Mouse (Mus musculus) T-helper 2 cell (primary cell): ENCODE data around the gene Angptl6.
"Not testable (repeated sequence)": the region's sequence is repeated elsewhere in the genome, so short reads cannot be mapped to it uniquely, and the experiment has no call there.

Experiments used
- in situ Hi-C: fragments of 300-600 bp; cut with MboI, MseI; formaldehyde crosslinking; loops from one replicate; pipeline ENCODE4 v1.15.1; 2025; ENCODE audit warnings: high pct_unique_total_duplicates

Gene Angptl6

DNA sequence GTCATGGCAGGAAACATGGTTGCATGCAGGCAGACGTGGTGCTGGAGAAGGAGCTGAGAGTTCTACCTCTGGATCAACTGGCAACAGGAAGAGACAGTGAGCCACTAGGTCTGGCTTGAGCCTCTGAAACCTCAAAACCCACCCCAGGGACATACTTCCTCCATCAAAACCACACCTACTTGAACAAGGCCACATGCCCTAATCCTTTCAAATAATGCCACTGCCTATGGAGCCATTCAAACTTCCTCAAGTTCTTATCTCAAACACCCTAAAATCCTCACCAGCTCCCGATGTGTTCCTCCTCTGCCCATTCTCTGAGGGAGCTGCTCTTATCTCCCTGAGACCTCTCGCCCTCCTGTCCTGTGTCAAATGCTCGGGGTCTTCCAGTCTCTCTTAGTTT lies 37.3 kb downstream of the Angptl6 start:
- in situ Hi-C loops, result loop anchor here (5.0 kb wide), 1 partner anchor 100 kb away; no protein-coding TSS in a partner anchor

GRCm38 (mm10) chr9:20838931-20839330 lies 40.6 kb downstream of the Angptl6 start:
- in situ Hi-C loops, result no loop called here

DNA sequence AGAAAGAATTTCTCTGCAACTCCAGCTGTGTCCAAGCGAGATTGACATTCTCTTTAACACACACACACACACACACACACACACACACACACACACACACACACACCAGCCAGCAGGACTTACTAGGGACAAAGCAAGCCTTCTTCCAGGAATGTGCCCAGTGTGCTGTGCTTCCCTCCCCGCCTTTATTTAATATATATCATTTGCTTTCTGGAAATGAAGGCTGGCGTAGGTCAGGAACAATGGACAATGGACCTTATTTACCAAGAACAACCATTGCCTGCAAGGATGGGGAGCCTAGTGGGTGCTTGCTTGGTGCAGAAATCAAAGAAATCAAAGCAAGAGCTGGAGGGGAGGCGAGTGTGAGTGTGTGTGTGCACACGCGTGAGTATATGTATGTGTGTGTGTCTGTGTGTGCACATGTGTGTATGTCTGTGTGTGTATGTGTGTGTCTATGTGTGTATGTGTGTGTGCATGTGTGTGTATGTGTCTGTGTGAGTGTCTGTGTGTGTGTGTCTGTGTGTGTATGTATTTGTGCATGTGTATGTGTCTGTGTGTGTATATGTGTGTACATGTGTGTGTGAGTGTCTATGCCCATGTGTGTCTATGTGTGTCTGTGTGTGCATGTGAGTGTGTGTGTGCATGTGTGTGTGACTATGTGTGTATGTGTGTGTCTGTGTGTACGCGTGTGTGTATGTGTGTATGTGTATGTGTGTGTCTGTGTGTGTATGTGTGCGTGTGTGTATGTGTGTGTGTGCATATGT lies 42.2 kb downstream of the Angptl6 start:
- in situ Hi-C loops, result no loop called here

GRCm38 (mm10) chr9:20835431-20835954 lies 44.0 kb downstream of the Angptl6 start:
- in situ Hi-C loops, result not testable (repeated sequence)

DNA sequence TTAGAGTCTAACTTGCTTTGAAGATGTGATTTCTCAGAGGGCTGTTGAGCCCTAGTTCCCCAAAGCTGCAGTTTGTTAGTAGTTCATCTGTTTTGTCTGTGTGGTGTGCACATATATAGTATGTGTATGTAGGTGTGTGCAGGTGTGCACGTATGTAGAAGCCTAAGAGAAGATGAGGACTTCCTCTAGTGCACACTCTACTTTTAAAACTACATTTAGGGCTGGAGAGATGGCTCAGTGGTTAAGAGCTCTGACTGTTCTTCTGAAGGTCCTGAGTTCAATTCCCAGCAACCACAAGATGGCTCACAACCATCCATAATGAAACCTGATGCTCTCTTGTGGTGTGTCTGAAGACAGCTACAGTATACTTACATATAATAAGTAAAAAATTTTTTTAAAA lies 44.6 kb downstream of the Angptl6 start:
- in situ Hi-C loops, result no loop called here

DNA sequence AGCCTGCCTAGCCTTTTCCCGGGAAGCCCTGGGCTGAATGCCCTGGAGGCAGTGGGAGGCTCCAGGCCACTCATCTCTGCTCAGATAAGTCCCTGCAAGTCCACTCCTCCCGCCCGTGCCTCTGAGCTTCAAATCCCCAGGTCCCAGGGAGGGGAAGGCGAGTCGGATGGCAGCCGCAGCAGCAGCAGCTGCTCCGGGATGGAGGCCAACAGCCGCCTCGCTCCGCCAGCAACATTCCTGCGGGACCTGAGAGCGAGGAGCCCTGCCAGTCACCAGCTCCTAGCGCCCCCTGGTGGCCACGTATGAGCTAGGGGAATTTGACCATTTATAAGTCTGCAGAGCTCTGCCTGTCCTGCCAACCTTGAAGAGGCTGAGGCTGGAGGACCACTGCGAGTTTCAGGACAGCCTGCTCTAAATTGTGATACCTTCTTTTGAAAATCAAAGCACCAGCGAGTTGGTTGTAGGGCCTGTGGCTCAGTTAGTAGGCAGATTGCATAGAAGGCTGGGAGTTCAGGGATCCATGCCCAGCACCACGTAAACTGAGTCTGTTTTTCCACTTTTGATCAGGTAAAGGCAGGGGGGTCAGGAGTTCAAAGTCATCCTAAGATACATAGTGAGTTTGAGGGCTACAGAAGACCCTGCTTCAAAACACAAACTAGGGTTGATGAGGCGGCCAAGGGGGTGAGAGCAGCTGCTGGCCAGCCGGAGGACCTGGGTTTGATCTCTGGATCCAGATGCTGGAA lies 48.5 kb downstream of the Angptl6 start:
- in situ Hi-C loops, result no loop called here

GRCm38 (mm10) chr9:20828127-20828526 lies 51.4 kb downstream of the Angptl6 start:
- in situ Hi-C loops, result no loop called here

DNA sequence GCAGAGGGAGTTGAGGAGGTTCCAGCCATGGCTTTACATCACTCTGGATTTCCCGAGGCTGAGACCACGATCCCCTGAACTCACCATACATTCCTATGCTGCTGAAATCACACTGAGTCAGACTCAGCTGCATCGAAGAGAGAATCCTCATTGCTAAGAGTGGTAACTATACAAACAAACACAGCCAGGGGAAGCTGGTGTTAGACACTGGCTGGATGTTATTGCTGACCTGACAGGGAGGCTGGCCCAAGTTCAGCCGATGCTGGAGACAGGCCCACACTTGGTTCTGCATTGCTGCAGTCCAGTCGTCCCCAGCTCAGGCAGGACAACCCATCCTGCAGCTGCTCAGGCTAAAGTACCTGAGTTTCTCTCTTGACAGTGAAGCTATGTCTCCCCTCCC lies 53.7 kb downstream of the Angptl6 start:
- in situ Hi-C loops, result no loop called here
